Mouse (Mus musculus) layer of hippocampus, adult 18-20 months (tissue): ENCODE measurements around the gene Zkscan3. TPM values are rescaled to one million over a fixed set of nuclear protein-coding genes. Genes with fewer than 3 reads are reported as not detected.

Experiments
- DNase-seq, 2 experiments: peaks; one replicate each; pipeline ENCODE4 v3.0.0; 2022; ENCODE audit warnings: low spot score in 2 of 2
- microRNA-seq, 2 experiments: library from miRNA; unstranded; fragments of <30 nt; microRNA quantifications; one replicate each; pipeline ENCODE4 v1.2.0; 2021
- total RNA-seq, 2 experiments: library from RNA; stranded (reverse); gene quantifications; 2 replicates each; pipeline ENCODE4 v1.2.3; 2021

Gene Zkscan3
- total RNA-seq, 2 experiments from 2014 or later: 36.9 to 41.3 TPM

GRCm38 (mm10) chr13:21401166-21401565, 1.4 kb downstream of the Zkscan3 start:
- DNase-seq: no peak

GRCm38 (mm10) chr13:21397486-21397885, 5.1 kb downstream of the Zkscan3 start:
- no peak for DNase-seq

- peak in 1 of 2 experiments; percentile 3 for DNase-seq
Observed at GRCm38 (mm10) chr13:21396048-21396447, 6.5 kb downstream of the Zkscan3 start.

- DNase-seq: no peak
Observed at GRCm38 (mm10) chr13:21395623-21396022, 6.9 kb downstream of the Zkscan3 start.

- no peak for DNase-seq
Observed at GRCm38 (mm10) chr13:21395211-21395610, 7.3 kb downstream of the Zkscan3 start.

GRCm38 (mm10) chr13:21377773-21378172, 24.8 kb downstream of the Zkscan3 start:
- no peak for DNase-seq

GRCm38 (mm10) chr13:21372700-21373099, 29.9 kb downstream of the Zkscan3 start:
- DNase-seq: no peak

- no peak for DNase-seq
Observed at GRCm38 (mm10) chr13:21366635-21367034, 35.9 kb downstream of the Zkscan3 start.

GRCm38 (mm10) chr13:21363719-21364118, 38.8 kb downstream of the Zkscan3 start:
- no peak for DNase-seq

- peak; percentile 90 to 94 for DNase-seq
Observed at GRCm38 (mm10) chr13:21362621-21363248, 39.8 kb downstream of the Zkscan3 start, which contains the start of gene Zscan12. Zscan12 (plus strand) TSS chr13:21362820.

GRCm38 (mm10) chr13:21350593-21350992, 52.0 kb downstream of the Zkscan3 start:
- DNase-seq: no peak

GRCm38 (mm10) chr13:21346610-21347009, 55.9 kb downstream of the Zkscan3 start, which contains the start of gene Olfr1367:
Olfr1367 (plus strand) TSS chr13:21346910.
- no peak for DNase-seq

Small RNA genes within 50 kb of the gene (microRNA-seq; reads per million reads assigned to microRNA genes)
- gene Mir1896 (0 to 0.39 reads per million in 2 experiments), gene Mir6942 (0.20 to 0.25 reads per million in 2 experiments)

Other genes starting within 250 kb of the Zkscan3 start
- gene Trim27, start 223.3 kb downstream of the Zkscan3 start, total RNA-seq: 10 to 100 TPM; 42.0 to 45.1 TPM
- gene Gpx5, start 110.0 kb downstream of the Zkscan3 start, total RNA-seq: not detected
- gene Gpx6, start 90.6 kb downstream of the Zkscan3 start, total RNA-seq: not detected
- not detected for gene Olfr1367, start 55.8 kb downstream of the Zkscan3 start, total RNA-seq
- 1 to 10 TPM; 8.6 TPM for gene Zscan12, start 39.9 kb downstream of the Zkscan3 start, total RNA-seq
- gene Pgbd1, start 38.3 kb upstream of the Zkscan3 start, total RNA-seq: 1 to 10 TPM; 1.1 to 1.6 TPM
- gene Zscan26, start 51.0 kb upstream of the Zkscan3 start, total RNA-seq: 10 to 100 TPM; 54.4 to 55.9 TPM
- under 1 TPM; 0.57 to 0.96 TPM for gene Nkapl, start 65.8 kb upstream of the Zkscan3 start, total RNA-seq
- 1 to 10 TPM; 5.9 to 6.6 TPM for gene Zkscan4, start 76.2 kb upstream of the Zkscan3 start, total RNA-seq
- not detected for gene Gm10065, start 76.7 kb upstream of the Zkscan3 start, total RNA-seq
- 10 to 100 TPM; 20.5 to 23.0 TPM for gene AK157302, start 92.5 kb upstream of the Zkscan3 start, total RNA-seq
- 10 to 100 TPM; 56.7 to 70.9 TPM for gene Gm11273, start 98.7 kb upstream of the Zkscan3 start, total RNA-seq
- 10 to 100 TPM; 16.8 to 18.7 TPM for gene Zkscan8, start 128.4 kb upstream of the Zkscan3 start, total RNA-seq
- not detected for gene Olfr1366, start 140.1 kb upstream of the Zkscan3 start, total RNA-seq
- not detected for gene Olfr1535, start 157.1 kb upstream of the Zkscan3 start, total RNA-seq
- not detected for gene Olfr1364, start 179.0 kb upstream of the Zkscan3 start, total RNA-seq
- gene Olfr1362, start 211.3 kb upstream of the Zkscan3 start, total RNA-seq: not detected
- gene Olfr11, start 239.8 kb upstream of the Zkscan3 start, total RNA-seq: not detected